8 mouse cellular contexts compared by ENCODE assay signal in the genomic region with DNA sequence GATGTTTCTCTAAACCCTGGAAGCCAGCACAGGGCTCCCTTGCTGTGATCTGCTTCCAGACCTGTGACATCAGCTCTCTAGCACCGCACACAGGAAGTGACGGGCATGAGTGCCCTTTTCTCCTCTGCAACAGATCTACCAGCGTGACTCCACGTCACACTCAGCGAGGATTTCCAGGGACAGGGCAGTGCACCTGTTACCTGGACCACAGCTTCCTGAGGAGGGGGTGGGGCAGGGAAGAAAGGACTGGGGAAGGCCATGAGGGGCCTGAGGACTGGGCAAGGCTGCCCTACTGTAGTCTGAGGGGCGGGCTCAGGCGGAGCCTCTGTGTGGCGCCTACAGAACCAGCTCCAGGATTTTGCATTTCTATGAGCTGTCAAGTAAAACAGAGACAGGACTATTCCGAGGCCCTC. TPM values are rescaled to one million over a fixed set of nuclear protein-coding genes. Genes with fewer than 3 reads are reported as not detected.
DNase-seq lines count a peak whose midpoint lies in the region; ATAC-seq and TF ChIP-seq lines count a peak whose summit lies in the region.

No protein-coding gene starts in this region.

- DNase-seq in embryo, embryonic 10 days (ENCODE audit: low spot score): peak; percentile 51
- no peak for DNase-seq in embryo, embryonic 10.5 days (ENCODE audit: low spot score)
- peak; percentile 71 for DNase-seq in R1 (ENCODE audit: low read depth, low spot score)
- DNase-seq in heart, adult 2 months: peak; percentile 59 to 75
- DNase-seq in kidney, adult 2 months: peak; percentile 72
- peak; percentile 76 for DNase-seq in lung, postnatal 10 days
- DNase-seq in urinary bladder, adult 2 months (ENCODE audit: low spot score): no peak

- H3K79me2 ChIP-seq in heart, adult 2 months (replicated peaks; ENCODE audit: control insufficient read depth, insufficient read depth, low read length): no peaks in the 10 kb centered on the region

- H3K9me3 ChIP-seq in stomach, embryonic 16.5 days (replicated peaks; ENCODE audit: control insufficient read depth, low read length): no peaks in the 10 kb centered on the region

- peak; percentile 52; the same call in 1 of the 2 replicates for TF ChIP-seq POLR2A in heart, adult 2 months (IDR thresholded peaks at IDR 0.05; ENCODE audit: insufficient read depth, low read depth, low read length)
- no peak for TF ChIP-seq POLR2A in kidney, adult 2 months (IDR thresholded peaks at IDR 0.05; ENCODE audit: low read depth, low read length)

- TF ChIP-seq EP300 in heart, adult 2 months (IDR thresholded peaks at IDR 0.05; ENCODE audit: insufficient read depth, low read depth, low read length): peak; percentile 83

- peak; percentile 41; the same call in 1 of the 2 replicates for ATAC-seq in stomach, embryonic 16.5 days (ENCODE audit: insufficient read depth, low FRiP score)

- peak overlapping the region; percentile 22; the same call in 1 of the 2 replicates for H3K4me2 ChIP-seq in stomach, embryonic 16.5 days (ENCODE audit: low read depth, low read length)

- intact Hi-C loops in heart, adult 2 months (cut with DNase I): no loop called here

- no peaks in the 10 kb centered on the region; the same call in 1 of the 2 replicates for H3K36me3 ChIP-seq in heart, adult 2 months (ENCODE audit: control insufficient read depth, insufficient read depth, low read length)
- H3K36me3 ChIP-seq in kidney, adult 2 months (ENCODE audit: control insufficient read depth, insufficient read depth, low read length): peaks cover 3% of the 10 kb centered on the region; the same call in 1 of the 2 replicates
- peaks cover 23% of the 10 kb centered on the region for H3K36me3 ChIP-seq in stomach, embryonic 16.5 days (ENCODE audit: control insufficient read depth, insufficient read depth, low read length)

- peaks cover 37% of the 10 kb centered on the region for H3K4me1 ChIP-seq in heart, adult 2 months (ENCODE audit: control insufficient read depth, insufficient read depth, low read length)
- peaks cover 16% of the 10 kb centered on the region for H3K4me1 ChIP-seq in kidney, adult 2 months (ENCODE audit: control insufficient read depth, insufficient read depth, low read length)
- H3K4me1 ChIP-seq in stomach, embryonic 16.5 days (ENCODE audit: control insufficient read depth, insufficient read depth, low read length): peaks cover 38% of the 10 kb centered on the region

- peak overlapping the region; percentile 92 for H3K27ac ChIP-seq in heart, adult 2 months
- H3K27ac ChIP-seq in kidney, adult 2 months (ENCODE audit: insufficient read depth, low read depth, low read length): peak overlapping the region; percentile 20
- H3K27ac ChIP-seq in stomach, embryonic 16.5 days (ENCODE audit: low read length): peak overlapping the region; percentile 84

- H3K27me3 ChIP-seq in heart, adult 2 months (ENCODE audit: control insufficient read depth, insufficient read depth, low read length): no peaks in the 10 kb centered on the region
- H3K27me3 ChIP-seq in kidney, adult 2 months (replicated peaks; ENCODE audit: control insufficient read depth, insufficient read depth, low read length): no peaks in the 10 kb centered on the region
- no peaks in the 10 kb centered on the region for H3K27me3 ChIP-seq in stomach, embryonic 16.5 days (ENCODE audit: control insufficient read depth, insufficient read depth, low read length)

- peak; percentile 37; the same call in 1 of the 2 replicates for TF ChIP-seq CTCF in heart, adult 2 months (IDR thresholded peaks at IDR 0.05)
- TF ChIP-seq CTCF in kidney, adult 2 months (conservative IDR thresholded peaks at IDR 0.05; ENCODE audit: insufficient read depth, insufficient read length, low read depth, low read length): no peak; the same call in 1 of the 2 replicates

- H3K9ac ChIP-seq in heart, adult 2 months (ENCODE audit: low read depth, low read length): peak overlapping the region; percentile 62
- H3K9ac ChIP-seq in stomach, embryonic 16.5 days (ENCODE audit: low read length): peak overlapping the region; percentile 55; the same call in 1 of the 2 replicates

- WGBS in heart, adult 2 months: 6% methylated on average over 9 of the region's 9 CpGs
- WGBS in kidney, adult 2 months: 10% methylated on average over 9 of the region's 9 CpGs
- 18% methylated on average over 9 of the region's 9 CpGs for WGBS in stomach, embryonic 16.5 days

- peak overlapping the region; percentile 24; the same call in 1 of the 2 replicates for H3K4me3 ChIP-seq in heart, adult 2 months
- no peak overlapping the region for H3K4me3 ChIP-seq in kidney, adult 2 months (ENCODE audit: insufficient read depth, low read depth, low read length)
- 0 out of 2 replicates have a peak overlapping the region, but pooled peaks have one; percentile 10 for H3K4me3 ChIP-seq in stomach, embryonic 16.5 days (replicated peaks; ENCODE audit: low read length)

RNA-seq across cellular contexts. Expression of gene Mtch1, which starts 6.1 kb away (rescaled TPM):
- total RNA-seq in heart, adult 2 months (2021): 100 to 1,000 TPM; 186 to 203 TPM
- polyA plus RNA-seq in heart, adult 2 months (2012; rRNA removed): 234 and 293 TPM in 2 replicates
- polyA plus RNA-seq in kidney, adult 2 months (2012; rRNA removed): 375 and 393 TPM in 2 replicates
- 91.7 and 102 TPM in 2 replicates for polyA plus RNA-seq in stomach, embryonic 16.5 days (2015; fragmentation: Nextera tagmentation; extraction: Ambion mirVana)
- 263 and 279 TPM in 2 replicates for polyA plus RNA-seq in urinary bladder, adult 2 months (2012; rRNA removed)

RNA-seq across cellular contexts. Expression of gene Fgd2, which starts 19.1 kb away (rescaled TPM):
- total RNA-seq in heart, adult 2 months (2021): 1 to 10 TPM; 1.9 to 2.4 TPM
- 5.9 and 9.2 TPM in 2 replicates for polyA plus RNA-seq in heart, adult 2 months (2012; rRNA removed)
- polyA plus RNA-seq in kidney, adult 2 months (2012; rRNA removed): 10.1 and 11.4 TPM in 2 replicates
- 12.1 and 13.1 TPM in 2 replicates for polyA plus RNA-seq in stomach, embryonic 16.5 days (2015; fragmentation: Nextera tagmentation; extraction: Ambion mirVana)
- polyA plus RNA-seq in urinary bladder, adult 2 months (2012; rRNA removed): 19.0 and 26.4 TPM in 2 replicates

RNA-seq across cellular contexts. Expression of gene Pi16, which starts 24.1 kb away (rescaled TPM):
- total RNA-seq in heart, adult 2 months (2021): 10 to 100 TPM; 24.1 to 40.7 TPM
- polyA plus RNA-seq in heart, adult 2 months (2012; rRNA removed): 63.1 and 73.5 TPM in 2 replicates
- polyA plus RNA-seq in kidney, adult 2 months (2012; rRNA removed): 18.4 and 22.2 TPM in 2 replicates
- polyA plus RNA-seq in stomach, embryonic 16.5 days (2015; fragmentation: Nextera tagmentation; extraction: Ambion mirVana): 1.8 and 2.6 TPM in 2 replicates
- polyA plus RNA-seq in urinary bladder, adult 2 months (2012; rRNA removed): 405 and 508 TPM in 2 replicates

Comparison
In these comparisons a context has a peak if more than half of its experiments do, and no peak if none do; other contexts are left out.
1. DNase-seq: peak in embryo, embryonic 10 days (single experiment), R1 (single experiment), heart, adult 2 months (2 of 2), kidney, adult 2 months (single experiment) and lung, postnatal 10 days (single experiment); none in embryo, embryonic 10.5 days (single experiment) and urinary bladder, adult 2 months (single experiment).
2. H3K27ac ChIP-seq: peak in every context shown above with its lines; median percentile 92 in heart, adult 2 months; 84 in stomach, embryonic 16.5 days; 20 in kidney, adult 2 months.